Mouse (Mus musculus) MEL (cell line): ENCODE measurements around the gene Acox2. TPM values are rescaled to one million over a fixed set of nuclear protein-coding genes. Genes with fewer than 3 reads are reported as not detected.
A peak's percentile ranks its signal among the peaks of the same experiment; 100 is the strongest.

Experiments used
- DNase-seq: peaks from one replicate; pipeline ENCODE4 v3.0.0; 2011; ENCODE audit warnings: low read depth, low spot score
- H3K27ac ChIP-seq: 2 replicates; pipeline ENCODE4 v1.5.1; 2012; ENCODE audit warnings: low read depth, mild to moderate bottlenecking, control low read depth, low read length, moderate library complexity; ENCODE audit not compliant: control insufficient read depth
- H3K27me3 ChIP-seq, 2 experiments: fragments of 150-350 bp in 1 of 2; sonication (generic) in 1 of 2; 2 replicates each; pipeline ENCODE4 v1.6.1; 2012; ENCODE audit warnings: low read length in 2 of 2, mild to moderate bottlenecking in 2 of 2, improper control_type of control experiment in 1 of 2, moderate library complexity in 1 of 2; ENCODE audit not compliant: insufficient read depth in 2 of 2, control insufficient read depth in 1 of 2
- H3K36me3 ChIP-seq, 2 experiments: 2 replicates each; pipeline ENCODE4 v1.6.1; 2012 to 2014; ENCODE audit warnings: low read length in 2 of 2, improper control_type of control experiment in 1 of 2, inconsistent platforms in 1 of 2, mild to moderate bottlenecking in 1 of 2; ENCODE audit not compliant: insufficient read depth in 2 of 2, control insufficient read depth in 1 of 2
- H3K4me1 ChIP-seq, 2 experiments: fragments of 150-350 bp in 1 of 2; sonication (generic) in 1 of 2; 2 replicates each; pipeline ENCODE4 v1.6.1; 2012; ENCODE audit warnings: low read length in 2 of 2, improper control_type of control experiment in 1 of 2, mild to moderate bottlenecking in 1 of 2; ENCODE audit not compliant: insufficient read depth in 2 of 2, control insufficient read depth in 1 of 2
- H3K4me3 ChIP-seq, 2 experiments: fragments of 150-350 bp in 1 of 2; sonication (generic) in 1 of 2; 2 replicates each; pipeline ENCODE4 v1.5.1; 2012; ENCODE audit warnings: low read depth in 2 of 2, low read length in 2 of 2, mild to moderate bottlenecking in 2 of 2, moderate library complexity in 2 of 2, control low read depth in 1 of 2, improper control_type of control experiment in 1 of 2; ENCODE audit not compliant: control insufficient read depth in 1 of 2, insufficient read depth in 1 of 2
- H3K79me2 ChIP-seq: 2 replicates; pipeline ENCODE4 v1.6.1; 2012; ENCODE audit warnings: mild to moderate bottlenecking, low read length, moderate library complexity; ENCODE audit not compliant: control insufficient read depth, poor library complexity, insufficient read depth
- H3K9ac ChIP-seq: 2 replicates; pipeline ENCODE4 v1.6.1; 2012; ENCODE audit warnings: low read depth, mild to moderate bottlenecking, control low read depth, low read length, moderate library complexity; ENCODE audit not compliant: control insufficient read depth, poor library complexity, severe bottlenecking
- H3K9me3 ChIP-seq: fragments of 150-350 bp; sonication (generic); replicated peaks from 2 replicates; pipeline ENCODE4 v1.6.1; 2012; ENCODE audit warnings: mild to moderate bottlenecking, low read length, improper control_type of control experiment, moderate library complexity; ENCODE audit not compliant: insufficient read depth
- CTCF ChIP-seq, 3 experiments: IDR thresholded peaks in 2 of 3; conservative IDR thresholded peaks in 1 of 3; 2 replicates each; pipeline ENCODE4 v1.5.1; 2011 to 2012; ENCODE audit warnings: low read length in 3 of 3, low read depth in 2 of 3, mild to moderate bottlenecking in 2 of 3, improper control_type of control experiment in 1 of 3, inconsistent platforms in 1 of 3, mixed read lengths in 1 of 3, moderate library complexity in 1 of 3; ENCODE audit not compliant: control insufficient read depth in 1 of 3, insufficient read depth in 1 of 3, poor library complexity in 1 of 3, severe bottlenecking in 1 of 3
- E2F4 ChIP-seq: IDR thresholded peaks from 2 replicates; pipeline ENCODE4 v1.6.1; 2011; ENCODE audit warnings: low read depth, low read length, improper control_type of control experiment, borderline replicate concordance
- ELF1 ChIP-seq: IDR thresholded peaks from 2 replicates; pipeline ENCODE4 v1.6.1; 2014; ENCODE audit warnings: low read depth, mild to moderate bottlenecking, inconsistent platforms, low read length, improper control_type of control experiment, moderate library complexity
- EP300 ChIP-seq, 2 experiments: IDR thresholded peaks; 2 replicates each; pipeline ENCODE4 v1.6.1; 2011; ENCODE audit warnings: improper control_type of control experiment in 2 of 2, low read length in 2 of 2, low read depth in 1 of 2, mild to moderate bottlenecking in 1 of 2
- ETS1 ChIP-seq: IDR thresholded peaks from 2 replicates; pipeline ENCODE4 v1.6.1; 2012; ENCODE audit warnings: low read depth, mild to moderate bottlenecking, inconsistent platforms, low read length, improper control_type of control experiment, moderate library complexity
- HCFC1 ChIP-seq: IDR thresholded peaks from 2 replicates; pipeline ENCODE4 v1.6.1; 2012; ENCODE audit warnings: low read depth, mild to moderate bottlenecking, inconsistent platforms, low read length, improper control_type of control experiment, moderate library complexity
- JUND ChIP-seq: IDR thresholded peaks from 2 replicates; pipeline ENCODE4 v1.6.1; 2011; ENCODE audit warnings: low read depth, mild to moderate bottlenecking, improper control_type of control experiment, low read length
- MAFK ChIP-seq: IDR thresholded peaks from 2 replicates; pipeline ENCODE4 v1.6.1; 2011; ENCODE audit warnings: low read depth, mild to moderate bottlenecking, low read length, improper control_type of control experiment, borderline replicate concordance
- MAZ ChIP-seq: IDR thresholded peaks from 2 replicates; pipeline ENCODE4 v1.6.1; 2012; ENCODE audit warnings: low read depth, mild to moderate bottlenecking, inconsistent platforms, low read length, improper control_type of control experiment
- MXI1 ChIP-seq: IDR thresholded peaks from 2 replicates; pipeline ENCODE4 v1.6.1; 2011; ENCODE audit warnings: mild to moderate bottlenecking, low read depth, low read length, improper control_type of control experiment
- MYC ChIP-seq: IDR thresholded peaks from 2 replicates; pipeline ENCODE4 v1.6.1; 2011; ENCODE audit warnings: low read depth, mild to moderate bottlenecking, low read length, improper control_type of control experiment, moderate library complexity
- POLR2AphosphoS2 ChIP-seq: IDR thresholded peaks from 2 replicates; pipeline ENCODE4 v1.6.1; 2011; ENCODE audit warnings: low read length, improper control_type of control experiment
- POLR2AphosphoS5 ChIP-seq: IDR thresholded peaks from 2 replicates; pipeline ENCODE4 v1.6.1; 2012; ENCODE audit warnings: low read depth, borderline replicate concordance, mild to moderate bottlenecking, inconsistent platforms, low read length, moderate library complexity, mixed read lengths
- RCOR1 ChIP-seq: IDR thresholded peaks from 2 replicates; pipeline ENCODE4 v1.6.1; 2012; ENCODE audit warnings: low read depth, mild to moderate bottlenecking, inconsistent platforms, low read length, improper control_type of control experiment
- SIN3A ChIP-seq: IDR thresholded peaks from 2 replicates; pipeline ENCODE4 v1.6.1; 2012; ENCODE audit warnings: low read length, improper control_type of control experiment, inconsistent platforms
- SMC3 ChIP-seq: IDR thresholded peaks from 2 replicates; pipeline ENCODE4 v1.6.1; 2011; ENCODE audit warnings: low read depth, low read length, improper control_type of control experiment
- TCF12 ChIP-seq: IDR thresholded peaks from 2 replicates; pipeline ENCODE4 v1.6.1; 2014; ENCODE audit warnings: low read depth, mild to moderate bottlenecking, inconsistent platforms, low read length, improper control_type of control experiment, moderate library complexity
- USF1 ChIP-seq: IDR thresholded peaks from 2 replicates; pipeline ENCODE4 v1.6.1; 2014; ENCODE audit warnings: low read depth, mild to moderate bottlenecking, inconsistent platforms, low read length, improper control_type of control experiment, moderate library complexity
- ZMIZ1 ChIP-seq: IDR thresholded peaks from 2 replicates; pipeline ENCODE4 v1.6.1; 2012; ENCODE audit warnings: low read depth, mild to moderate bottlenecking, inconsistent platforms, low read length, improper control_type of control experiment, moderate library complexity
- ZNF384 ChIP-seq: IDR thresholded peaks from 2 replicates; pipeline ENCODE4 v1.6.1; 2012; ENCODE audit warnings: low read depth, mild to moderate bottlenecking, inconsistent platforms, low read length, improper control_type of control experiment
- polyA plus RNA-seq, 2 experiments: library from polyadenylated mRNA; stranded (reverse) in 1 of 2; unstranded in 1 of 2; fragments of >175 nt in 1 of 2; fragments of >200 nt in 1 of 2; gene quantifications; 2 replicates each; pipeline versions ENCODE4 v1.2.1 to v1.2.4; 2012; ENCODE audit warnings: low replicate concordance in 2 of 2, low read depth in 1 of 2; ENCODE audit not compliant: insufficient read length in 2 of 2, insufficient read depth in 1 of 2, missing spikeins in 1 of 2
- total RNA-seq: library from RNA; depleted of rRNA; stranded (reverse); fragments of 300-350 nt; gene quantifications from 2 replicates; pipeline ENCODE4 v1.2.3, GENCODE M21; 2012

Gene Acox2
- total and polyA plus RNA-seq, 3 experiments: 0.43 TPM; not detected in 2

GRCm38 (mm10) chr14:8233252-8233651, 25.9 kb downstream of the Acox2 start (continued):
- 0 out of 2 replicates have a peak, but pooled peaks have one; percentile 15 for TF ChIP-seq ZNF384
- TF ChIP-seq USF1: no peak
- peak; percentile 71; the same call in 1 of the 2 replicates for TF ChIP-seq MAZ
- peak; percentile 92 for TF ChIP-seq RCOR1
- TF ChIP-seq CTCF (IDR thresholded peaks at IDR 0.05 in 2 of 3, conservative IDR thresholded peaks at IDR 0.05 in 1 of 3; ENCODE audit: control insufficient read depth in 1 of 3, insufficient read depth in 1 of 3, low read depth in 2 of 3, low read length in 3 of 3, poor library complexity in 1 of 3, severe bottlenecking in 1 of 3): no peak
- TF ChIP-seq ZMIZ1: no peak; the same call in 1 of the 2 replicates
- no peak for TF ChIP-seq E2F4
- TF ChIP-seq JUND: peak; percentile 91
- peak; percentile 94 for TF ChIP-seq TCF12
- TF ChIP-seq SMC3: no peak
- peak; percentile 62; the same call in 1 of the 2 replicates for TF ChIP-seq MXI1
- TF ChIP-seq MYC: peak; percentile 62; the same call in 1 of the 2 replicates
- peak; percentile 83 for TF ChIP-seq SIN3A
- peak; percentile 44; the same call in 1 of the 2 replicates for TF ChIP-seq MAFK

DNA sequence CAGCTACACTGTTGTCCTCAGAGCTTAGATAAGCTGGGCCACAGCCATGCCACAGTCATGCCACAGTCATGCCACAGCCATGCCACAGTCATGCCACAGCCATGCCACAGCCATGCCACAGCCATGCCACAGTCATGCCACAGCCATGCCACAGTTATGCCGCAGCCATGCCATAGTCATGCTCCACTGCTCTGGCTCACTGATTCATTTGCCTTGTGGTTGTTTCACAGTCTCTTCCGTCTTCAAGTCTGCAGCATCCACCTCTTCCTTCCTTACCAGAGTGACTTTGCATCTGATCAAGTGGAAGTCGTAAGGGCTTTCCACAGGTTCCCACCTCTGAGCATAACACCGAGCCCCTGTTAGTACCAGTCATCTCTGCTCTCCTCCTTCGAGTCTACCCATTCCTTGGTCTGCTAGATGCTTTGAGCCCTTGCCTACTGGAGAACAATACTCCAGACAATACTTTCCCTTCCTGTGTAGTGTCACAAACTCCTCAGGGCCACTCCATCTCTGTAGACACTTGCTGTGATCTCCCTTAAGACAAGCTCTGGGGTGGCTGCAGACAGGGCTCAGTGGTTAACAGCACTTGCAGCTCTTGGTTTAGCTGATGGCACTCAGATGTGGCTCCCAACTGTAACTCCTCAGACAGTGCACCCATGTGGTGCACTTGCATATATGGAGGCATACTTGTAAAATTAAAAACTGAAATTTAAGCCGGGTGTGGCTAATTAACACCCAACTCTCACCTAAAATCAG, 26.8 kb downstream of the Acox2 start:
- no peaks in the 10 kb centered on the region for H3K79me2 ChIP-seq
- peak overlapping the region; percentile 62 for H3K27ac ChIP-seq
- H3K9ac ChIP-seq: peak overlapping the region; percentile 42
- peak overlapping the region; percentile 3 to 34; a peak in 2 of 4 replicates for H3K4me3 ChIP-seq
- peak; percentile 64 for DNase-seq
- H3K4me1 ChIP-seq: peaks cover 6 to 30% of the 10 kb centered on the region in 2 experiments; a peak in 3 of 4 replicates
- TF ChIP-seq POLR2AphosphoS5 (no peak), HCFC1 (no peak), E2F4 (no peak), EP300 (IDR thresholded peaks at IDR 0.05; ENCODE audit: low read depth in 1 of 2, low read length in 2 of 2) (no peak), ELF1 (no peak), POLR2AphosphoS2 (no peak), MXI1 (no peak), ETS1 (no peak)
- H3K27me3 ChIP-seq: no peaks in the 10 kb centered on the region
- peaks cover 0 to 23% of the 10 kb centered on the region in 2 experiments; a peak in 2 of 4 replicates for H3K36me3 ChIP-seq
- H3K9me3 ChIP-seq: no peaks in the 10 kb centered on the region
